10 mouse cellular contexts compared by ENCODE assay signal in the genomic region with DNA sequence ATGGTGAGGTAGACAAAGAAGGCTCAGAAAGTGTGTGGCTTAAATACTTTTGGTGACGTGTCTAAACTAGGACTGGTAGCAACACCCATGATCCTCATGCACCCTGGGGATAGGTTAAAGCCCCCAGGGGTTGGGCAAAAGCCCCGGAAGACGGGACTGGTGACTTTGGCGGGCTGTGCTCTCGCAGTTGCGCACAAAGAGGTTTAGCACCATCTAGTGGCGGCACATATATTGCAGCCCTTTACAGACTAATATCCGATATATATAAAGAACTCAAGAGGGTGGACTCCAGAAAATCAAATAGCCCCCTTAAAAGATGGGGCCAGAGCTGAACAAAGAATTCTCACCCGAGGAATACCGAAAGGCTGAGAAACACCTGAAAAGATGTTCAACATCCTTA. TPM values are rescaled to one million over a fixed set of nuclear protein-coding genes. Genes with fewer than 3 reads are reported as not detected.
DNase-seq lines count a peak whose midpoint lies in the region; ATAC-seq and TF ChIP-seq lines count a peak whose summit lies in the region.
"Not testable (repeated sequence)": the region's sequence is repeated elsewhere in the genome, so short reads cannot be mapped to it uniquely, and the experiment has no call there.
"Had no signal": no experiment of that assay in that cellular context is flagged by ENCODE, and none has a peak within 500 bp of the region (broad histone marks: within the 10 kb centered on the region; RNA-seq: fewer than 3 reads in every experiment).

No protein-coding gene starts in this region.

- H3K27ac ChIP-seq in ES-Bruce4 (ENCODE audit: insufficient read depth, low read length); forebrain, embryonic 11.5 days (ENCODE audit: low read depth, low read length); liver, embryonic 15.5 days (replicated peaks); neural tube, embryonic 15.5 days (replicated peaks); thymus, adult 2 months (ENCODE audit: control insufficient read depth, insufficient read depth, low read length): not testable (repeated sequence)

- H3K9me3 ChIP-seq in ES-Bruce4 (replicated peaks; ENCODE audit: control insufficient read depth, insufficient read depth, low read length, poor library complexity, severe bottlenecking); forebrain, embryonic 11.5 days (ENCODE audit: control insufficient read depth, low read length); liver, embryonic 15.5 days (replicated peaks); neural tube, embryonic 15.5 days (replicated peaks): not testable (repeated sequence)

- not testable (repeated sequence) for ATAC-seq in forebrain, embryonic 11.5 days (replicated peaks; ENCODE audit: low FRiP score); liver, embryonic 15.5 days (ENCODE audit: insufficient read depth); neural tube, embryonic 15.5 days (ENCODE audit: low FRiP score)

- not testable (repeated sequence) for H3K36me3 ChIP-seq in ES-Bruce4 (ENCODE audit: control insufficient read depth, insufficient read depth, low read length, poor library complexity, severe bottlenecking); forebrain, embryonic 11.5 days (ENCODE audit: control insufficient read depth, insufficient read depth, low read length); liver, embryonic 15.5 days (replicated peaks); neural tube, embryonic 15.5 days; thymus, adult 2 months (ENCODE audit: control insufficient read depth, insufficient read depth, low read length)

- TF ChIP-seq POLR2A in ES-Bruce4 (IDR thresholded peaks at IDR 0.05; ENCODE audit: insufficient read depth, low read length); thymus, adult 2 months (IDR thresholded peaks at IDR 0.05; ENCODE audit: control insufficient read depth, extremely low read depth, insufficient read depth, low read length, poor library complexity): not testable (repeated sequence)

- not testable (repeated sequence) for TF ChIP-seq EP300 in ES-Bruce4 (IDR thresholded peaks at IDR 0.05; ENCODE audit: insufficient read depth, low read depth, low read length)

- H3K4me1 ChIP-seq in ES-Bruce4 (ENCODE audit: control insufficient read depth, insufficient read depth, low read length); forebrain, embryonic 11.5 days (replicated peaks; ENCODE audit: control insufficient read depth, insufficient read depth, low read length); liver, embryonic 15.5 days (replicated peaks); neural tube, embryonic 15.5 days; thymus, adult 2 months (replicated peaks; ENCODE audit: control insufficient read depth, insufficient read depth, low read length): not testable (repeated sequence)

- DNase-seq in cerebellum, adult 11 months, result peak; percentile 10
- peak; percentile 76 for DNase-seq in forebrain, embryonic 11.5 days (ENCODE audit: low spot score)
- peak; percentile 22 to 61 for DNase-seq in heart, postnatal 14 days
- DNase-seq in layer of hippocampus, adult 11-12 months (ENCODE audit: low spot score), result peak; percentile 65
- DNase-seq in thymus, adult 2 months, result peak; percentile 53

- WGBS in forebrain, embryonic 11.5 days, result 5% methylated on average over 10 of the region's 10 CpGs
- WGBS in liver, embryonic 15.5 days (ENCODE audit: insufficient replicate concordance), result 1% methylated on average over 10 of the region's 10 CpGs
- 3% methylated on average over 10 of the region's 10 CpGs for WGBS in neural tube, embryonic 15.5 days
- 2% methylated on average over 10 of the region's 10 CpGs for WGBS in thymus, adult 2 months

- H3K9ac ChIP-seq in ES-Bruce4 (ENCODE audit: low read depth, poor library complexity, severe bottlenecking); forebrain, embryonic 11.5 days (ENCODE audit: low read length); liver, embryonic 15.5 days; neural tube, embryonic 15.5 days (replicated peaks): not testable (repeated sequence)

- TF ChIP-seq CTCF in ES-Bruce4 (IDR thresholded peaks at IDR 0.05; ENCODE audit: low read depth, low read length), result peak; percentile 32
- TF ChIP-seq CTCF in thymus, adult 2 months (IDR thresholded peaks at IDR 0.05; ENCODE audit: borderline replicate concordance, control insufficient read depth, extremely low read depth, insufficient read depth, low read length, poor library complexity), result 0 out of 2 replicates have a peak, but pooled peaks have one; percentile 31

- intact Hi-C loops in heart, postnatal 14 days (cut with DNase I), result loop anchor here (5.0 kb wide), 1 partner anchor 122 kb away; no protein-coding TSS in a partner anchor

- not testable (repeated sequence) for H3K4me2 ChIP-seq in forebrain, embryonic 11.5 days (ENCODE audit: low read depth, low read length, severe bottlenecking)
- H3K4me2 ChIP-seq in liver, embryonic 15.5 days, result peak overlapping the region; percentile 46
- H3K4me2 ChIP-seq in neural tube, embryonic 15.5 days, result peak overlapping the region; percentile 34

- H3K4me3 ChIP-seq in ES-Bruce4 (ENCODE audit: low read depth, low read length); forebrain, embryonic 11.5 days (ENCODE audit: low read depth, low read length); liver, embryonic 15.5 days (replicated peaks); neural tube, embryonic 15.5 days (replicated peaks); thymus, adult 2 months (ENCODE audit: control insufficient read depth, insufficient read depth, low read length): not testable (repeated sequence)

- not testable (repeated sequence) for H3K27me3 ChIP-seq in ES-Bruce4 (ENCODE audit: control insufficient read depth, insufficient read depth, low read length, poor library complexity, severe bottlenecking); forebrain, embryonic 11.5 days (ENCODE audit: control insufficient read depth, insufficient read depth, low read length); liver, embryonic 15.5 days; neural tube, embryonic 15.5 days (replicated peaks); thymus, adult 2 months (ENCODE audit: control insufficient read depth, insufficient read depth, low read length)

RNA-seq across cellular contexts. Expression of gene Bpifb9b, which starts 12.3 kb away (rescaled TPM):
- polyA plus RNA-seq in ES-Bruce4 (2011; ENCODE audit: insufficient read depth, insufficient read length, low read depth, missing spikeins), result not detected in 2 replicates
- not detected in 2 replicates for polyA plus RNA-seq in forebrain, embryonic 11.5 days (2014; fragmentation: Nextera tagmentation; extraction: Ambion mirVana)
- not detected for total RNA-seq in heart, postnatal 14 days (2021)
- polyA plus RNA-seq in liver, embryonic 15.5 days (2015; fragmentation: Nextera tagmentation; extraction: Ambion mirVana), result not detected in 2 replicates
- polyA plus RNA-seq in neural tube, embryonic 15.5 days (2015; fragmentation: Nextera tagmentation; extraction: Ambion mirVana), result not detected in 2 replicates
- polyA plus RNA-seq in thymus, adult 2 months (2012; rRNA removed), result 0.26 and 0.36 TPM in 2 replicates
- total RNA-seq: left cerebral cortex, adult 8-10 months had no signal
- polyA plus RNA-seq: frontal cortex, adult 2 months had no signal

RNA-seq across cellular contexts. Expression of gene Bpifb9a, which starts 37.1 kb away (rescaled TPM):
- not detected in 2 replicates for polyA plus RNA-seq in ES-Bruce4 (2011; ENCODE audit: insufficient read depth, insufficient read length, low read depth, missing spikeins)
- not detected in 2 replicates for polyA plus RNA-seq in forebrain, embryonic 11.5 days (2014; fragmentation: Nextera tagmentation; extraction: Ambion mirVana)
- total RNA-seq in heart, postnatal 14 days (2021), result not detected
- polyA plus RNA-seq in liver, embryonic 15.5 days (2015; fragmentation: Nextera tagmentation; extraction: Ambion mirVana), result not detected in 2 replicates
- polyA plus RNA-seq in neural tube, embryonic 15.5 days (2015; fragmentation: Nextera tagmentation; extraction: Ambion mirVana), result not detected in 2 replicates
- polyA plus RNA-seq in thymus, adult 2 months (2012; rRNA removed), result 0.11 and 0.14 TPM in 2 replicates
- total RNA-seq: left cerebral cortex, adult 8-10 months had no signal
- polyA plus RNA-seq: frontal cortex, adult 2 months had no signal

Comparison
In these comparisons a context has a peak if more than half of its experiments do, and no peak if none do; other contexts are left out.
1. DNase-seq: peak in every context shown above with its lines; median percentile 76 in forebrain, embryonic 11.5 days; 65 in layer of hippocampus, adult 11-12 months; 53 in thymus, adult 2 months; 42 in heart, postnatal 14 days; 10 in cerebellum, adult 11 months.